In genomic region chr12:75733331-75734070, GRCm38 (mm10) we compare ENCODE assay signal across 9 mouse cellular contexts. TPM values are rescaled to one million over a fixed set of nuclear protein-coding genes. Genes with fewer than 3 reads are reported as not detected.
DNase-seq lines count a peak whose midpoint lies in the region; ATAC-seq lines count a peak whose summit lies in the region.
"Had no signal": no experiment of that assay in that cellular context is flagged by ENCODE, and none has a peak within 500 bp of the region (broad histone marks: within the 10 kb centered on the region; RNA-seq: fewer than 3 reads in every experiment).

No protein-coding gene starts in this region.

- ATAC-seq in hindbrain, embryonic 11.5 days (ENCODE audit: low FRiP score), result no peak
- ATAC-seq in heart, embryonic 13.5 days (ENCODE audit: extremely low read depth, insufficient number of reproducible peaks, low FRiP score, low TSS enrichment), result no peak
- ATAC-seq in liver, embryonic 15.5 days (ENCODE audit: insufficient read depth), result no peak
- ATAC-seq: Patski had no signal

- no peak overlapping the region for H3K9ac ChIP-seq in hindbrain, embryonic 11.5 days (ENCODE audit: low read depth, low read length)
- peak overlapping the region; percentile 96 for H3K9ac ChIP-seq in heart, embryonic 13.5 days
- peak overlapping the region; percentile 87 for H3K9ac ChIP-seq in liver, embryonic 15.5 days

- peak overlapping the region; percentile 71; the same call in 1 of the 2 replicates for H3K4me3 ChIP-seq in hindbrain, embryonic 10.5 days
- H3K4me3 ChIP-seq in hindbrain, embryonic 11.5 days (ENCODE audit: low read depth, low read length), result no peak overlapping the region
- peak overlapping the region; percentile 91 for H3K4me3 ChIP-seq in heart, embryonic 13.5 days
- H3K4me3 ChIP-seq in liver, embryonic 15.5 days (replicated peaks), result peak overlapping the region; percentile 72

- H3K27me3 ChIP-seq in hindbrain, embryonic 10.5 days (ENCODE audit: insufficient read depth, poor library complexity, severe bottlenecking), result peaks cover 39% of the 10 kb centered on the region
- peaks cover 2% of the 10 kb centered on the region; the same call in 1 of the 2 replicates for H3K27me3 ChIP-seq in hindbrain, embryonic 11.5 days (ENCODE audit: control insufficient read depth, insufficient read depth, low read length)
- H3K27me3 ChIP-seq in heart, embryonic 13.5 days (replicated peaks), result no peaks in the 10 kb centered on the region
- no peaks in the 10 kb centered on the region for H3K27me3 ChIP-seq in liver, embryonic 15.5 days

- H3K4me2 ChIP-seq in hindbrain, embryonic 11.5 days (replicated peaks; ENCODE audit: low read depth, low read length), result no peak overlapping the region
- H3K4me2 ChIP-seq in heart, embryonic 13.5 days, result peak overlapping the region; percentile 85
- H3K4me2 ChIP-seq in liver, embryonic 15.5 days, result peak overlapping the region; percentile 86

- DNase-seq in hindbrain, embryonic 10.5 days (ENCODE audit: low spot score), result no peak
- no peak for DNase-seq in hindbrain, embryonic 11.5 days (ENCODE audit: low spot score)
- peak; percentile 75 for DNase-seq in NIH3T3 (ENCODE audit: low read depth)
- peak; percentile 32 for DNase-seq in thymus, postnatal 14 days
- no peak for DNase-seq in urinary bladder, postnatal 14 days (ENCODE audit: low spot score)
- DNase-seq in gastrocnemius, adult 18-20 months (ENCODE audit: low spot score), result no peak

- 63% methylated on average over 7 of the region's 7 CpGs for WGBS in hindbrain, embryonic 10.5 days
- 60% methylated on average over 7 of the region's 7 CpGs for WGBS in hindbrain, embryonic 11.5 days
- 26% methylated on average over 7 of the region's 7 CpGs for WGBS in heart, embryonic 13.5 days
- WGBS in liver, embryonic 15.5 days (ENCODE audit: insufficient replicate concordance), result 26% methylated on average over 7 of the region's 7 CpGs

- H3K4me1 ChIP-seq in hindbrain, embryonic 10.5 days (replicated peaks), result peaks cover 22% of the 10 kb centered on the region
- no peaks in the 10 kb centered on the region; the same call in 1 of the 2 replicates for H3K4me1 ChIP-seq in hindbrain, embryonic 11.5 days (replicated peaks; ENCODE audit: control insufficient read depth, insufficient read depth, low read length)
- H3K4me1 ChIP-seq in heart, embryonic 13.5 days, result peaks cover 26% of the 10 kb centered on the region
- peaks cover 29% of the 10 kb centered on the region for H3K4me1 ChIP-seq in liver, embryonic 15.5 days (replicated peaks)

- peaks cover 5% of the 10 kb centered on the region for H3K36me3 ChIP-seq in hindbrain, embryonic 10.5 days
- H3K36me3 ChIP-seq in hindbrain, embryonic 11.5 days (ENCODE audit: control insufficient read depth, insufficient read depth, low read length), result no peaks in the 10 kb centered on the region
- peaks cover 6% of the 10 kb centered on the region for H3K36me3 ChIP-seq in heart, embryonic 13.5 days
- H3K36me3 ChIP-seq in liver, embryonic 15.5 days (replicated peaks), result peaks cover 6% of the 10 kb centered on the region; the same call in 1 of the 2 replicates

- no peak overlapping the region for H3K27ac ChIP-seq in hindbrain, embryonic 10.5 days
- H3K27ac ChIP-seq in hindbrain, embryonic 11.5 days (ENCODE audit: low read depth, low read length), result no peak overlapping the region
- no peak overlapping the region for H3K27ac ChIP-seq in heart, embryonic 13.5 days (replicated peaks)
- H3K27ac ChIP-seq in liver, embryonic 15.5 days (replicated peaks), result peak overlapping the region; percentile 51

- no peaks in the 10 kb centered on the region for H3K9me3 ChIP-seq in hindbrain, embryonic 10.5 days
- no peaks in the 10 kb centered on the region for H3K9me3 ChIP-seq in hindbrain, embryonic 11.5 days (ENCODE audit: control insufficient read depth, low read length)
- H3K9me3 ChIP-seq in heart, embryonic 13.5 days, result no peaks in the 10 kb centered on the region
- H3K9me3 ChIP-seq in liver, embryonic 15.5 days (replicated peaks), result no peaks in the 10 kb centered on the region

RNA-seq across cellular contexts. Expression of gene Sgpp1, which starts 2.0 kb away (rescaled TPM):
- polyA plus RNA-seq in hindbrain, embryonic 10.5 days (2016; fragmentation: Nextera tagmentation; extraction: Ambion mirVana), result 5.5 and 5.8 TPM in 2 replicates
- polyA plus RNA-seq in hindbrain, embryonic 11.5 days (2014; fragmentation: Nextera tagmentation; extraction: Ambion mirVana), result 8.1 and 10.1 TPM in 2 replicates
- 13.3 and 16.2 TPM in 2 replicates for polyA plus RNA-seq in heart, embryonic 13.5 days (2015; fragmentation: Nextera tagmentation; extraction: Ambion mirVana)
- polyA plus RNA-seq in liver, embryonic 15.5 days (2015; fragmentation: Nextera tagmentation; extraction: Ambion mirVana), result 13.3 and 15.6 TPM in 2 replicates
- total RNA-seq in gastrocnemius, adult 18-20 months (2021), result 10 to 100 TPM; 12.0 to 13.4 TPM

Comparison
In these comparisons a context has a peak if more than half of its experiments do, and no peak if none do; other contexts are left out.
1. DNase-seq: peak in NIH3T3 (single experiment) and thymus, postnatal 14 days (single experiment); none in hindbrain, embryonic 10.5 days (single experiment), hindbrain, embryonic 11.5 days (single experiment), urinary bladder, postnatal 14 days (single experiment) and gastrocnemius, adult 18-20 months (single experiment).